Mouse (Mus musculus) 3T3-L1 (cell line): ENCODE measurements around the gene Zbtb41.

Experiments
- DNase-seq: peaks from one replicate; pipeline ENCODE4 v3.0.0-alpha.2; 2015; ENCODE audit warnings: low read depth, low spot score

The Zbtb41 gene

GRCm38 (mm10) chr1:139465936-139466335, 43.8 kb downstream of the Zbtb41 start:
- DNase-seq: no peak

DNA sequence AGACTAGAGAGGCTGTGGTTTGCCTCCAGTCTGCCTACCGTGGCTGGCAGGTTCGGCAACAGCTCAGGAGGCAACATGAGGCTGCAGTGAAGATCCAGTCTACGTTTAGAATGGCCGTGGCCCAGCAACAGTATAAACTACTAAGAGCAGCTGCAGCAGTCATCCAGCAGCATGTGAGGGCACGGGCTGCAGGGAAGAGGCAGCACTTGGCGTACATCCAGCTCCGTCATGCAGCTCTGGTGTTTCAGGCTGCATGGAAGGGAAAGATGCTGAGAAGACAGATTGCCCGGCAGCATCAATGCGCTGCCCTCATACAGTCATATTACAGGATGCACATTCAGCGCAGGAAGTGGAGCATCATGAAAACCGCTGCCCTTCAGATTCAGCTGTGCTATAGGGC, 56.8 kb downstream of the Zbtb41 start:
- no peak for DNase-seq

DNA sequence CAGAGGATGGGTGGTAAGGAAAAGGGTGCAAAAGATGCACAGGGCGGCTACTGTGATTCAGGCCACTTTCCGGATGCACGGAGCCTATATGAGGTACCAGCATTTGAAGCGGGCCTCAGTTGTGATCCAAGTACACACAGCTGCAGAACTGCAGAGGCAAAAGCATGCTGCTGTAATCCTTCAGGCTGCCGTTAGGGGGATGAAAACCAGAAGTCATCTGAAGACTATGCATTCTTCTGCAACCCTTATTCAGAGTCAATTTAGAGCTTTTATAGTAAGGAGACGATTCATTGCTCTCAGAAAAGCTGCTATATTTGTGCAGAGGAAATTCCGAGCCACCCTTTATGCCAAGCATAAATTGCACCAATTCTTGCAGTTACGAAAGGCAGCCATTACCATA, 58.2 kb downstream of the Zbtb41 start:
- no peak for DNase-seq

GRCm38 (mm10) chr1:139481146-139481545, 59.1 kb downstream of the Zbtb41 start:
- DNase-seq: peak; percentile 34

DNA sequence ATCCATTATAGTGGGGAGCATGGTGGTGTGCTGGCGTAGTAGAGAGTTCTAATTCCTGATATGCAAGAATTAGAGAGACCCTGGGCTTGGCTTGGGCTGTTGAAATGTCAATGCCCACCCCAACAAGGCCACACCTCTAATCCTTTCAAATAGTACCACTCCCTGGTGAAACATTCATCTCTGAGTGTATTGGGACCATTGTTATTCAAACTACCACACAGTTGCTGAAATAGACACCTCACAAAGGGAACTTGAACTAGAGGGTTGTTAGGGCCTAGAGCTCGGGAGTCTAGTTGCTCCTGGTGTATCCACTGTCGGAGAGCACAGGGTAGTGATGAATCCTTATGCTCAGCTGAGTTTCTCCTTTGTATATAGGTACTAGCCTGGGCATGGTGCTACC, 72.5 kb downstream of the Zbtb41 start:
- no peak for DNase-seq

GRCm38 (mm10) chr1:139495408-139495807, 73.3 kb downstream of the Zbtb41 start:
- no peak for DNase-seq

DNA sequence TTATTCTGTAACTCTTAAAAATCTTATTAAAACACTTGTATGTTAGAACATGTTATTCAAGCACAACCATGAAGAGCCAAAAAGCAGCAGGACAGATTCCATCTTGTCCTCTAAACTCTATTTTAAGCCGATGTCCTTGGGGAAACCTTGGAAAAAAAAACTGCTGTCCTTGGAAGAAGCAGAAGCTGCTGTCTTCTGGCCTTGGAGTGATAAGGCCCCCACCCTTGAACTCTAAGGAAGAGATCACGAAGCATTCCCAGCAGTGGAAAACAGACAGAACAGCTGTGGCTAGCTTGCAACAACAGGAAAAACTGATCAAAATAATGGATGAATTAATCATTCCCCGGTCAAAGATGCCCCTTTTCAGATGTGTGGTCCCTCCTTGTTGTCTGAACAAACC, 74.1 kb downstream of the Zbtb41 start:
- no peak for DNase-seq

DNA sequence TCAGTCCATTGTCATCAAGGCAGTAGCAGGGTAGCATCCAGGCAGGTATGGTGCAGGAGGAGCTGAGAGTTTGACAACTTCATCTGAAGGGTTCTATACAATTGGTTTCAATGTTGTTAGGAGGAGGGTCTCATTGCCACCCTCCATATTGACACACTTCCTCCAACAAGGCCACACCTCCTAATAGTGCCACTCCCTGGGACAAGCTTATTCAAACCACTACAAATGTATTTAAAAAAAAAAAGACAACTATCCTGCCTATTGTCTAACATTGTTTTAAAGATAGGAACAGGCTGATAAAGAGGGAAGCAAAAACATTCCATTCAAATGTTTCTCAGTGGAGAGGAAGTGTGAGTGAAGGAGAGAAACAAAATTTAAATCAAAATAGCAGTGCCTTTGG, 77.7 kb downstream of the Zbtb41 start:
- DNase-seq: no peak

DNA sequence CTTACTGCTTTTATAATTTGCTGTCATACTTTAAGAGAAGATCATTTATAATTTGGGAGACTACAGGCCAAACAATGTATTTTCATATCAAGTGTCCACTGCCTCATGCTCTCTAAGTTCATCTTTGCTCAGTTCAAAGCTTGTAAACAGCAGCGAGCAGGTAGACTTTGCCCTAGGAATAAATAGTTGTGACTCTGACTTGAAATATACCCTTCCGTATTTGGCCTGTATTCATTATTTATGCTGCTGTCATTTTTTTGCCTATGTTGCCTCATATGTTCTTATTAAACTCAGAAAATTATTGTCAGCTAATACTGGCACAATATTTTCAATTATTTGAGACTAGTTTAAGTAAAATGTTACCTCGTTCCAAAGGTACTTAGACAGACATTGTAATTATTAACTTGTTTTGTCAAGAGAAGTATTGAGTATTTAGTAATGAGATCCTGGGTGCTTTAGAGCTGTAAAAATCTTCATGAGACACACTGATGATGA, 79.2 kb downstream of the Zbtb41 start, which contains the start of gene F13b:
Gene F13b, plus strand, starts transcription at position 445 of the 495 bp plus-strand sequence.
- DNase-seq: no peak
